Mouse (Mus musculus) olfactory bulb, adult 2 months (tissue): Measurements from ENCODE around the gene Hdgfl3.

Experiments
- CTCF ChIP-seq: fragments of 200-500 bp; IDR thresholded peaks from 2 replicates; pipeline ENCODE4 v1.5.1; 2012; ENCODE audit warnings: low read depth, mild to moderate bottlenecking, low read length, moderate library complexity; ENCODE audit not compliant: insufficient read depth
- POLR2A ChIP-seq: fragments of 200-500 bp; IDR thresholded peaks from 2 replicates; pipeline ENCODE4 v1.6.1; 2012; ENCODE audit warnings: mild to moderate bottlenecking, low read depth, low read length, moderate library complexity; ENCODE audit not compliant: insufficient read depth

DNA sequence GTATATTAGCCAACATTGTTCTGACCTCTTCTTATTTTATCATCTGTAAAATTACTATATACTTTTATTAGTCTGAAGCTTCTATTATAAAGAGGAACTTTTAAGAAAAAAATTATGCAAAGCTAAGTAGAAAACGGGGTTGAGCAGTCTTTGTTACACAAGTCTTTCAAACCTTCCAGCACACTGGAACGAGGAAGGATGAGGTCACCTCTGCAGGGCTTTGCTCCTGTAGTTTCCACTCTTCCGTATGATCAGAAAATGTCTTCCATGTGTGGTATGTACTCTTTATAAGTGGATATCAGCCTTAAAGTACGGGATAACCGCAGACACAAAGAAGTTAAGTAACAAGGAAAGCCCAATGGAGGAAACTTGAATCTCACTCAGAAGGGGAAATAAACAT lies 98.8 kb downstream of the Hdgfl3 start:
- TF ChIP-seq CTCF (no peak), POLR2A (no peak)
